Comparison of ENCODE assay signal across 8 mouse cellular contexts in genomic region chr6:148001071-148001470, GRCm38 (mm10). TPM values are rescaled to one million over a fixed set of nuclear protein-coding genes. Genes with fewer than 3 reads are reported as not detected.
A peak's percentile ranks its signal among the peaks of the same experiment; 100 is the strongest.
DNase-seq lines count a peak whose midpoint lies in the region; ATAC-seq lines count a peak whose summit lies in the region.

No protein-coding gene starts in this region.

- no peaks in the 10 kb centered on the region for H3K9me3 ChIP-seq in kidney, embryonic 14.5 days (ENCODE audit: control insufficient read depth, low read length)
- H3K9me3 ChIP-seq in kidney, embryonic 15.5 days (replicated peaks), result no peaks in the 10 kb centered on the region

- H3K27me3 ChIP-seq in kidney, embryonic 14.5 days (ENCODE audit: control insufficient read depth, insufficient read depth, low read length), result no peaks in the 10 kb centered on the region
- H3K27me3 ChIP-seq in kidney, embryonic 15.5 days, result no peaks in the 10 kb centered on the region

- WGBS in kidney, embryonic 14.5 days, result 47% methylated on average over 3 of the region's 3 CpGs
- 45% methylated on average over 3 of the region's 3 CpGs for WGBS in kidney, embryonic 15.5 days

- H3K4me2 ChIP-seq in kidney, embryonic 14.5 days (replicated peaks; ENCODE audit: low read depth, low read length), result no peak overlapping the region
- no peak overlapping the region for H3K4me2 ChIP-seq in kidney, embryonic 15.5 days

- H3K27ac ChIP-seq in kidney, embryonic 14.5 days (ENCODE audit: low read depth, low read length), result no peak overlapping the region
- H3K27ac ChIP-seq in kidney, embryonic 15.5 days, result no peak overlapping the region

- H3K4me3 ChIP-seq in kidney, embryonic 14.5 days (ENCODE audit: low read length), result no peak overlapping the region
- H3K4me3 ChIP-seq in kidney, embryonic 15.5 days (replicated peaks), result no peak overlapping the region

- peak; percentile 35; the same call in 1 of the 2 replicates for ATAC-seq in kidney, embryonic 14.5 days (ENCODE audit: low FRiP score, low TSS enrichment)
- no peak for ATAC-seq in kidney, embryonic 15.5 days (replicated peaks; ENCODE audit: low FRiP score)
- ATAC-seq in megakaryocyte-erythroid progenitor cell, adult 5-6 weeks (replicated peaks; ENCODE audit: low FRiP score, low TSS enrichment, poor library complexity, severe bottlenecking), result peak; percentile 78
- ATAC-seq in inflammation-experienced regulatory T-cells, adult 6 months, result no peak

- H3K4me1 ChIP-seq in kidney, embryonic 14.5 days (ENCODE audit: control insufficient read depth, insufficient read depth, low read length), result no peaks in the 10 kb centered on the region
- H3K4me1 ChIP-seq in kidney, embryonic 15.5 days, result no peaks in the 10 kb centered on the region

- H3K9ac ChIP-seq in kidney, embryonic 14.5 days (ENCODE audit: low read depth, low read length), result no peak overlapping the region
- H3K9ac ChIP-seq in kidney, embryonic 15.5 days, result no peak overlapping the region

- no peaks in the 10 kb centered on the region for H3K36me3 ChIP-seq in kidney, embryonic 14.5 days (ENCODE audit: control insufficient read depth, insufficient read depth, low read length)
- H3K36me3 ChIP-seq in kidney, embryonic 15.5 days, result no peaks in the 10 kb centered on the region

- peak; percentile 14 for DNase-seq in Muller cell, postnatal 12 days (ENCODE audit: inconsistent ontology term)
- peak; percentile 58 for DNase-seq in embryo, embryonic 11 days
- no peak for DNase-seq in cerebellum, adult 8-10 months
- no peak for DNase-seq in MN1 (ENCODE audit: low spot score)

RNA-seq across cellular contexts. Expression of gene Far2, which starts 46.0 kb away (rescaled TPM):
- polyA plus RNA-seq in kidney, embryonic 14.5 days (2014; fragmentation: Nextera tagmentation; extraction: Ambion mirVana), result 3.7 and 4.3 TPM in 2 replicates
- 3.0 and 3.8 TPM in 2 replicates for polyA plus RNA-seq in kidney, embryonic 15.5 days (2015; fragmentation: Nextera tagmentation; extraction: Ambion mirVana)
- total RNA-seq in megakaryocyte-erythroid progenitor cell, adult 5-6 weeks (2014; fragmentation: Nextera tagmentation), result 0.37 and 2.0 TPM in 2 replicates
- total RNA-seq in megakaryocyte-erythroid progenitor cell, adult 5-6 weeks (2017), result 0.85 TPM in 1 of 2 replicates, not detected in the other
- 1 to 10 TPM; 2.1 to 4.4 (median 3.2) TPM for polyA plus RNA-seq in inflammation-experienced regulatory T-cells, adult 6 months (2017; shearing (Covaris generic))

Comparison
In these comparisons a context has a peak if more than half of its experiments do, and no peak if none do; other contexts are left out.
1. ATAC-seq: peak in kidney, embryonic 14.5 days (single experiment) and megakaryocyte-erythroid progenitor cell, adult 5-6 weeks (single experiment); none in kidney, embryonic 15.5 days (single experiment) and inflammation-experienced regulatory T-cells, adult 6 months (single experiment).
2. DNase-seq: peak in Muller cell, postnatal 12 days (single experiment) and embryo, embryonic 11 days (single experiment); none in cerebellum, adult 8-10 months (single experiment) and MN1 (single experiment).